Mouse (Mus musculus) kidney, embryonic 16.5 days (tissue): ENCODE data around the gene Srsf2. TPM values are rescaled to one million over a fixed set of nuclear protein-coding genes. Genes with fewer than 3 reads are reported as not detected.
A peak's percentile ranks its signal among the peaks of the same experiment; 100 is the strongest.
"Not testable (repeated sequence)": the region's sequence is repeated elsewhere in the genome, so short reads cannot be mapped to it uniquely, and the experiment has no call there.

Experiments used
- ATAC-seq: fragments of 200-750 bp; cut with Nextera tagmentation; 2 replicates; pipeline ENCODE4 v1.8.0; 2017; ENCODE audit warnings: moderate TSS enrichment; ENCODE audit not compliant: low FRiP score, low TSS enrichment
- H3K27ac ChIP-seq: fragments of 300-500 bp; sonication (generic); 2 replicates; pipeline ENCODE4 v1.5.1; 2014; ENCODE audit warnings: low read length
- H3K27me3 ChIP-seq: fragments of 300-500 bp; sonication (generic); 2 replicates; pipeline ENCODE4 v1.6.1; 2014; ENCODE audit warnings: low read length, control low read depth, mixed read lengths; ENCODE audit not compliant: insufficient read depth
- H3K36me3 ChIP-seq: fragments of 300-500 bp; sonication (generic); 2 replicates; pipeline ENCODE4 v1.6.1; 2014; ENCODE audit warnings: low read length, control low read depth, mixed read lengths; ENCODE audit not compliant: insufficient read depth
- H3K4me1 ChIP-seq: fragments of 300-500 bp; sonication (generic); 2 replicates; pipeline ENCODE4 v1.6.1; 2014; ENCODE audit warnings: low read length, control low read depth, mixed read lengths; ENCODE audit not compliant: insufficient read depth
- H3K4me2 ChIP-seq: fragments of 300-500 bp; sonication (generic); replicated peaks from 2 replicates; pipeline ENCODE4 v1.6.1; 2014; ENCODE audit warnings: low read depth, low read length
- H3K4me3 ChIP-seq: fragments of 300-500 bp; sonication (generic); 2 replicates; pipeline ENCODE4 v1.5.1; 2014; ENCODE audit warnings: mild to moderate bottlenecking, low read length
- H3K9ac ChIP-seq: fragments of 300-500 bp; sonication (generic); replicated peaks from 2 replicates; pipeline ENCODE4 v1.6.1; 2014; ENCODE audit warnings: low read length
- H3K9me3 ChIP-seq: fragments of 300-500 bp; sonication (generic); 2 replicates; pipeline ENCODE4 v1.6.1; 2016; ENCODE audit warnings: low read length, control low read depth
- WGBS: fragments of 180-500 bp; shearing (Covaris S2); extraction: QIAGEN DNeasy Blood & Tissue Kit; methylation state at CpG from one replicate; pipeline ENCODE4 v1.1.7; 2014; 5-methylcytosine and 5-hydroxymethylcytosine counted together
- polyA plus RNA-seq: library from polyadenylated mRNA; unstranded; fragments of >200 nt; fragmentation: Nextera tagmentation; extraction: Ambion mirVana; gene quantifications from 2 replicates; pipeline ENCODE4 v1.2.1, GENCODE M21; 2015

Srsf2 gene
- 729 and 742 TPM in 2 replicates for polyA plus RNA-seq

GRCm38 (mm10) chr11:116852891-116853511, at the start of gene Srsf2:
Srsf2 (minus strand) TSS chr11:116853094.
- WGBS = under 1% methylated on average over 66 of the region's 74 CpGs
- H3K27ac ChIP-seq = peak within 1 kb of the TSS; percentile 99
- H3K4me1 ChIP-seq = peaks cover 21% of the 10 kb centered on the region
- H3K36me3 ChIP-seq = peaks cover 15% of the 10 kb centered on the region
- ATAC-seq = peak; percentile 92
- peak within 1 kb of the TSS; percentile 77 for H3K4me2 ChIP-seq
- no peaks in the 10 kb centered on the region for H3K9me3 ChIP-seq
- no peaks in the 10 kb centered on the region for H3K27me3 ChIP-seq
- peak within 1 kb of the TSS; percentile 99 for H3K9ac ChIP-seq
- peak within 1 kb of the TSS; percentile 95 for H3K4me3 ChIP-seq

GRCm38 (mm10) chr11:116902588-116902987, 49.7 kb upstream of the Srsf2 start:
- H3K36me3 ChIP-seq, H3K4me1 ChIP-seq, H3K4me3 ChIP-seq, ATAC-seq, H3K4me2 ChIP-seq, H3K9ac ChIP-seq, H3K27ac ChIP-seq, H3K9me3 ChIP-seq: not testable (repeated sequence)
- H3K27me3 ChIP-seq = peaks cover 17% of the 10 kb centered on the region; the same call in 1 of the 2 replicates
- WGBS = 91% methylated on average over 10 of the region's 10 CpGs

- WGBS = 93% methylated on average over 12 of the region's 12 CpGs
- Histone ChIP-seq H3K27ac (no peak overlapping the region), H3K4me1 (no peaks in the 10 kb centered on the region), H3K9me3 (no peaks in the 10 kb centered on the region), H3K4me2 (no peak overlapping the region), H3K4me3 (no peak overlapping the region), H3K36me3 (no peaks in the 10 kb centered on the region), H3K27me3 (0 out of 2 replicates have a peak, but pooled peaks cover 5% of the 10 kb centered on the region), H3K9ac (no peak overlapping the region)
- ATAC-seq = no peak
Measured at GRCm38 (mm10) chr11:116899247-116899646, 46.4 kb upstream of the Srsf2 start.

GRCm38 (mm10) chr11:116895402-116895801, 42.5 kb upstream of the Srsf2 start:
- no peak for ATAC-seq
- H3K36me3 ChIP-seq = no peaks in the 10 kb centered on the region
- H3K4me2 ChIP-seq = no peak overlapping the region
- no peak overlapping the region for H3K27ac ChIP-seq
- WGBS = 83% methylated on average over 3 of the region's 3 CpGs
- peaks cover 4% of the 10 kb centered on the region; the same call in 1 of the 2 replicates for H3K4me1 ChIP-seq
- H3K9me3 ChIP-seq = no peaks in the 10 kb centered on the region
- no peak overlapping the region for H3K9ac ChIP-seq
- no peak overlapping the region for H3K4me3 ChIP-seq
- 0 out of 2 replicates have a peak, but pooled peaks cover 2% of the 10 kb centered on the region for H3K27me3 ChIP-seq

GRCm38 (mm10) chr11:116893532-116894442, 40.9 kb upstream of the Srsf2 start:
- no peak overlapping the region for H3K27ac ChIP-seq
- H3K4me2 ChIP-seq = no peak overlapping the region
- H3K9me3 ChIP-seq = no peaks in the 10 kb centered on the region
- H3K4me1 ChIP-seq = peaks cover 4% of the 10 kb centered on the region; the same call in 1 of the 2 replicates
- no peaks in the 10 kb centered on the region for H3K36me3 ChIP-seq
- no peak overlapping the region for H3K9ac ChIP-seq
- no peak overlapping the region for H3K4me3 ChIP-seq
- 0 out of 2 replicates have a peak, but pooled peaks cover 2% of the 10 kb centered on the region for H3K27me3 ChIP-seq
- ATAC-seq = 0 out of 2 replicates have a peak, but pooled peaks have one; percentile 15
- 45% methylated on average over 19 of the region's 19 CpGs for WGBS

GRCm38 (mm10) chr11:116887136-116887535, 34.2 kb upstream of the Srsf2 start:
- ATAC-seq = no peak
- no peak overlapping the region for H3K4me3 ChIP-seq
- no peak overlapping the region for H3K4me2 ChIP-seq
- peaks cover 8% of the 10 kb centered on the region for H3K4me1 ChIP-seq
- no peaks in the 10 kb centered on the region for H3K27me3 ChIP-seq
- H3K27ac ChIP-seq = no peak overlapping the region
- 72% methylated on average over 5 of the region's 5 CpGs for WGBS
- H3K9me3 ChIP-seq = no peaks in the 10 kb centered on the region
- no peaks in the 10 kb centered on the region for H3K36me3 ChIP-seq
- H3K9ac ChIP-seq = no peak overlapping the region

- H3K9ac ChIP-seq = peak overlapping the region; percentile 32
- no peak overlapping the region for H3K27ac ChIP-seq
- no peaks in the 10 kb centered on the region for H3K9me3 ChIP-seq
- peak overlapping the region; percentile 56 for H3K4me2 ChIP-seq
- H3K36me3 ChIP-seq = no peaks in the 10 kb centered on the region
- peak overlapping the region; percentile 36 for H3K4me3 ChIP-seq
- ATAC-seq = peak; percentile 74
- 2% methylated on average over 26 of the region's 28 CpGs for WGBS
- peaks cover 8% of the 10 kb centered on the region for H3K4me1 ChIP-seq
- H3K27me3 ChIP-seq = no peaks in the 10 kb centered on the region
Measured at GRCm38 (mm10) chr11:116885275-116886151, 32.6 kb upstream of the Srsf2 start.

- Histone ChIP-seq H3K4me3 (no peak overlapping the region), H3K4me1 (peaks cover 8% of the 10 kb centered on the region), H3K27me3 (no peaks in the 10 kb centered on the region), H3K9ac (no peak overlapping the region), H3K36me3 (no peaks in the 10 kb centered on the region), H3K27ac (no peak overlapping the region), H3K4me2 (no peak overlapping the region), H3K9me3 (no peaks in the 10 kb centered on the region)
- no peak for ATAC-seq
- WGBS = 91% methylated on average over 6 of the region's 6 CpGs
Measured at GRCm38 (mm10) chr11:116884061-116884460, 31.2 kb upstream of the Srsf2 start.

- WGBS = 81% methylated on average over 10 of the region's 10 CpGs
- Histone ChIP-seq H3K27ac (no peak overlapping the region), H3K4me3 (no peak overlapping the region), H3K27me3 (no peaks in the 10 kb centered on the region), H3K9ac (no peak overlapping the region), H3K36me3 (no peaks in the 10 kb centered on the region), H3K4me2 (no peak overlapping the region), H3K4me1 (peaks cover 8% of the 10 kb centered on the region), H3K9me3 (no peaks in the 10 kb centered on the region)
- no peak for ATAC-seq
Measured at GRCm38 (mm10) chr11:116882446-116882845, 29.6 kb upstream of the Srsf2 start.
